Mouse (Mus musculus) megakaryocyte, adult 5-6 weeks (primary cell): ENCODE results near the gene Tubb2a. TPM values are rescaled to one million over a fixed set of nuclear protein-coding genes. Genes with fewer than 3 reads are reported as not detected.

Experiments
- ATAC-seq: 2 replicates; pipeline ENCODE4 v1.8.0; 2016; ENCODE audit warnings: mild to moderate bottlenecking, inconsistent platforms; ENCODE audit not compliant: poor library complexity, severe bottlenecking
- total RNA-seq, 2 experiments: library from RNA; stranded (forward) in 1 of 2; stranded (reverse) in 1 of 2; fragments of 153-499, 151-499 nt in 1 of 2; fragments of 221-1000, 200-1000 nt in 1 of 2; gene quantifications; 2 replicates each; pipeline versions ENCODE4 v1.2.3 to v1.2.4; 2015 to 2017

Tubb2a gene
- 11.6 and 12.8 TPM in 2 replicates for total RNA-seq (2015)
- 21.4 and 34.0 TPM in 2 replicates for total RNA-seq (2017)

GRCm38 (mm10) chr13:34077492-34078271 is at the start of gene Tubb2a:
TSS of gene Tubb2a (minus strand) at chr13:34078007.
- peak; percentile 86 for ATAC-seq

GRCm38 (mm10) chr13:34125711-34126110 is 47.9 kb upstream of the Tubb2a start:
- ATAC-seq = no peak

GRCm38 (mm10) chr13:34120536-34120935 is 42.7 kb upstream of the Tubb2a start:
- ATAC-seq = no peak

GRCm38 (mm10) chr13:34119406-34119805 is 41.6 kb upstream of the Tubb2a start:
- ATAC-seq = no peak

GRCm38 (mm10) chr13:34118816-34119215 is 41.0 kb upstream of the Tubb2a start:
- ATAC-seq = no peak

- ATAC-seq = no peak
Measured at GRCm38 (mm10) chr13:34116508-34116907, 38.7 kb upstream of the Tubb2a start.

DNA sequence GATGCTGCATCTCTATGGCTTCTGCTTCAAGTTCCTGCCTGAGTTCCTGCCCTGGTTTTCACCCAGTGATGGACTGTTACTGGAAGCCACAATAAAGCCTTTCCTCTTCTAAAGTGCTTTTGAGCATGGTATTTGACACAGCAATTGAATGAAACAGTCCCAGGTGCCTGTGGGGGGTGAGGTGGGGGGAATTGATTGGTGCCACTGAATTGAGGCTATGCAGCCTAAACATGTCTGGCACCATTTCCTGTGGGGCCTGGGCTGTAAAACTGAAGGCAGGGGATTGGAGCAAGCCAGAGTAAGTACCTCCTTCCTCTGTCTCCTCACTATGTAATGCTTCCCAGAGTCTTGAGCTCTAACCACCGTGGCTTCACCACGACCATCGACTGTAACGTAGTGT is 36.8 kb upstream of the Tubb2a start:
- ATAC-seq = no peak

- no peak for ATAC-seq
Measured at GRCm38 (mm10) chr13:34113086-34113485, 35.3 kb upstream of the Tubb2a start.

GRCm38 (mm10) chr13:34112369-34113081 is 34.7 kb upstream of the Tubb2a start:
- no peak for ATAC-seq

- ATAC-seq = no peak
Measured at GRCm38 (mm10) chr13:34111878-34112277, 34.1 kb upstream of the Tubb2a start.

GRCm38 (mm10) chr13:34111019-34111418 is 33.2 kb upstream of the Tubb2a start:
- no peak for ATAC-seq

DNA sequence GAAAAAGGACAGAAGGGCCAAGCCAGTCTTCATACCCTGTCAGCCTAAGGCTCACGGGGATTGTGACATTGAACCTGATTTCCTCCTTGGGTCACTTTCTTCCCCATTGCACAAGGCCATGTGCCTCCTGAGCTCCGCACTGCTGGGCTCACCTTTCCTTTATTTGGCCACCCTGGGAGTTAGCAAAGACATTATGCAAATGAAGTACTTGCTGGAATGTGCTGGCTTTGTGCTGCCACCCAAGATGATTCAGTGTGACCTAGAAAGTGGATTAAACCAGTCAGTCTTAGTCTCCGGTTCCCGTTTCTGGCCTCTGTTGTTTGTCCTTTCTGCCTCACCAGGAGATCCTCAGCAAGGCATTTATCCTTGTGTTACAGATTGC is 31.9 kb upstream of the Tubb2a start:
- peak; percentile 76 for ATAC-seq

GRCm38 (mm10) chr13:34109035-34109676 is 31.3 kb upstream of the Tubb2a start:
- ATAC-seq = no peak

GRCm38 (mm10) chr13:34106999-34107398 is 29.2 kb upstream of the Tubb2a start:
- peak; percentile 89 for ATAC-seq

DNA sequence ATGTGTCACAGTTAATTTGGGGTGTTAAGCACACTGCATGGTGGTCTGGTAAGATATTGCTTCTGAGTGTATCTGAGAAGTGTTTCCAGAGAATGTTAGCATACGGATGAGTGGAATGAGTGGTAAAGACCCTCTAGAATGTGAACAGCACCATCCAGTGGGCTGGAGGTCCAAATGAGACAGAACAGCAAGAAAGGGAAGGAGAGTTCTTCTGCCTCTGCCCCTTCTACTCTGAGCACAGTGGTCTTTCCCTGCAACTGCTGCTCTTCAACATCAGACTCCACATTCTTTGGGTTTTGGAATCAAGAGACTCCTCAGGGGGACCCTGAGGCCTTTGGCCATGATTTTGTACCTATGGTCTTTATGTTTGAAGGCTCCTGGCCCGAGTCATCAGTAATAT is 28.4 kb upstream of the Tubb2a start:
- ATAC-seq = no peak

GRCm38 (mm10) chr13:34105364-34105763 is 27.6 kb upstream of the Tubb2a start:
- ATAC-seq = no peak

DNA sequence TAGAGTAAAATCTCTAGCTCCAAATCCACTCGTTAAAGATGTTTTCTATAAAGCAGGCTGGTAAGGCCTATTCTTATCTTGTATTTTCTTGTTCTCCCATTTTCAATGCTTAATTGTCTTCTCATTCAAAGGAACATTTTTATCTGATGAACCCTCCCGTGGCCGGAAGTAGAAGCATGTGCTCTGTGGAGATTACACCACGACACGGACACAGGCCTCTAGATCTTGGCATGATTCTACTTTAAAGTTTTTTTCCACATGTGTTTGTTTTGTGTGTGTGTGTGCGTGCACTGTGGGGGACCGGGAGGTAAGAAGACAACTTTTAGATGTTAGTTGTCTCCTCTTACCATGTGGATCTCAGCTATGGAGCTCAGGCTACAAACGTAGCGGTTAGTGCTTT is 24.1 kb upstream of the Tubb2a start:
- ATAC-seq = peak; percentile 45

GRCm38 (mm10) chr13:34101247-34101646 is 23.4 kb upstream of the Tubb2a start:
- no peak for ATAC-seq

DNA sequence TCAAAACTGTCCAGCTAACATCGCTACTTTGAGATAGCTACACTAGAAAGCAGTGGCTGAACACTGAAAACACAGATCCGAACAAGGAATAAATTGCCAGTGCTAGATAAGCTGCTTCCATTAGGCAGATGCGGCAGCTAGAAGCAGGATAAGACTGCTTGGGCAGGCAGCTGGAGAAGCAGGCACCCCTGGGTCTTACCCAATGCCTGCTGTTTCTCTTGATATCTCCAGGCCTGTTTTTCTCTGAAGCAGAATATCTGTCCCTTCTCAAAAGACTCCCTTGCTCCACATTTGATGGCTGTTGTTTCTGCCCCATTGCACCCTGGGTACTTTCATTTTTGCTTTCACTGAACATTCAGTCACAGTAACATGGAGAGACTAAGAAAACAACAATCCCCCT is 22.9 kb upstream of the Tubb2a start:
- no peak for ATAC-seq

- ATAC-seq = no peak
Measured at GRCm38 (mm10) chr13:34097086-34097485, 19.3 kb upstream of the Tubb2a start.

- ATAC-seq = no peak
Measured at GRCm38 (mm10) chr13:34096455-34096854, 18.6 kb upstream of the Tubb2a start.
